Mouse (Mus musculus) olfactory bulb, adult 2 months (tissue): ENCODE data around the gene Wdr5b. TPM values are rescaled to one million over a fixed set of nuclear protein-coding genes. Genes with fewer than 3 reads are reported as not detected.
"Not testable (repeated sequence)": the region's sequence is repeated elsewhere in the genome, so short reads cannot be mapped to it uniquely, and the experiment has no call there.

ENCODE experiments used
- H3K27ac ChIP-seq: fragments of 200-500 bp; 2 replicates; pipeline ENCODE4 v1.5.1; 2012; ENCODE audit warnings: low read depth, low read length; ENCODE audit not compliant: insufficient read depth
- H3K4me1 ChIP-seq: fragments of 200-500 bp; 2 replicates; pipeline ENCODE4 v1.6.1; 2012; ENCODE audit warnings: low read length; ENCODE audit not compliant: control insufficient read depth, insufficient read depth
- H3K4me3 ChIP-seq: fragments of 200-500 bp; 2 replicates; pipeline ENCODE4 v1.5.1; 2012; ENCODE audit warnings: mild to moderate bottlenecking, low read depth, low read length, moderate library complexity; ENCODE audit not compliant: insufficient read depth
- CTCF ChIP-seq: fragments of 200-500 bp; IDR thresholded peaks from 2 replicates; pipeline ENCODE4 v1.5.1; 2012; ENCODE audit warnings: low read depth, mild to moderate bottlenecking, low read length, moderate library complexity; ENCODE audit not compliant: insufficient read depth
- POLR2A ChIP-seq: fragments of 200-500 bp; IDR thresholded peaks from 2 replicates; pipeline ENCODE4 v1.6.1; 2012; ENCODE audit warnings: mild to moderate bottlenecking, low read depth, low read length, moderate library complexity; ENCODE audit not compliant: insufficient read depth
- WGBS: fragments of 180-500 bp; shearing (Covaris S2); methylation state at CpG from one replicate; pipeline ENCODE4 v1.1.7; 2018; 5-methylcytosine and 5-hydroxymethylcytosine counted together
- polyA plus RNA-seq: library from polyadenylated mRNA; stranded (reverse); fragments of >200 nt; gene quantifications from 2 replicates; pipeline ENCODE4 v1.2.4, GENCODE M21; 2012; ENCODE audit warnings: low replicate concordance; ENCODE audit not compliant: missing spikeins, insufficient read depth, insufficient read length

The Wdr5b gene
- polyA plus RNA-seq, 1 experiment, result not detected

DNA sequence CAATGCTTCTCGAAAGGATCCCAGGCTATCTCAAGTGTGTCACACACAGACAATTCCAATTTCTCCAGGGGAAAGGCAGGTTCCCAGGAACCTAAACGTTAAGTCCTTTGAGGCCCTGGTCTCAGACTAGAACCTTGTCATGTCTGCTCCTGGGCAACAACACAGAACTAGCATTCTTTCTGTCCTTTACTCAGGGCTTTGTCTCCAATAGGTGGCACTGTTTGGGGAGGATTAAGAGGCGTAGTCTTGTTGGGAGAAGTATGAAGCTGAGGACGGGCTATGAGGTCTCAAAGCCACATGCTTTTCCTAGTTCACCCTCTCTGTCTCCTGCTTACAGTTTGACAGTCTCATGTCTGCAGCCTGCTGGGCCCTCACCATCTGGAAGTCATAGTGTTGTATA, 6.5 kb downstream of the Wdr5b start:
- TF ChIP-seq POLR2A (no peak), CTCF (no peak)
- 87% methylated on average over 4 of the region's 4 CpGs for WGBS
- Histone ChIP-seq H3K4me1 (no peaks in the 10 kb centered on the region), H3K4me3 (no peak overlapping the region), H3K27ac (no peak overlapping the region)

DNA sequence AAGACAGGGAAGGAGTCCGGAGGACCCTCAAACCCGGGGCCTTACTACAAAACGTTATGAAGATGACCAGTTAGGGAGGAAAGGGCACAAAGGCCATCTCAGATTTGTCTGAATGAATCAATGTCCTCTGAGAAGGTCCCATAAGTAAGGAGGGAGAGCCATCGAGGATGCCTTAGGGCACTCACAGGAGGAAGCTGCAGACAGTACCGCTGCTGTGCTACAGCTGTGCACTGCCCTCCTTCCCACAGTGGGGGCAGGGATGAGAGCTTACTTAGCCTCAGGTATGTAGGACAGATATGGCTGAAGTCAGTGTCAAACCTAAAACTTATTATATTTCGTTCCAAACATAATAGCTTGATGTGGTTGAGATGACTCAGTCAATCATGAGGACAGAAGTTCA, 10.5 kb downstream of the Wdr5b start:
- WGBS, result 89% methylated on average over 6 of the region's 6 CpGs
- TF ChIP-seq CTCF (no peak), POLR2A (no peak)
- H3K27ac ChIP-seq, result no peak overlapping the region
- no peaks in the 10 kb centered on the region for H3K4me1 ChIP-seq
- no peak overlapping the region for H3K4me3 ChIP-seq

DNA sequence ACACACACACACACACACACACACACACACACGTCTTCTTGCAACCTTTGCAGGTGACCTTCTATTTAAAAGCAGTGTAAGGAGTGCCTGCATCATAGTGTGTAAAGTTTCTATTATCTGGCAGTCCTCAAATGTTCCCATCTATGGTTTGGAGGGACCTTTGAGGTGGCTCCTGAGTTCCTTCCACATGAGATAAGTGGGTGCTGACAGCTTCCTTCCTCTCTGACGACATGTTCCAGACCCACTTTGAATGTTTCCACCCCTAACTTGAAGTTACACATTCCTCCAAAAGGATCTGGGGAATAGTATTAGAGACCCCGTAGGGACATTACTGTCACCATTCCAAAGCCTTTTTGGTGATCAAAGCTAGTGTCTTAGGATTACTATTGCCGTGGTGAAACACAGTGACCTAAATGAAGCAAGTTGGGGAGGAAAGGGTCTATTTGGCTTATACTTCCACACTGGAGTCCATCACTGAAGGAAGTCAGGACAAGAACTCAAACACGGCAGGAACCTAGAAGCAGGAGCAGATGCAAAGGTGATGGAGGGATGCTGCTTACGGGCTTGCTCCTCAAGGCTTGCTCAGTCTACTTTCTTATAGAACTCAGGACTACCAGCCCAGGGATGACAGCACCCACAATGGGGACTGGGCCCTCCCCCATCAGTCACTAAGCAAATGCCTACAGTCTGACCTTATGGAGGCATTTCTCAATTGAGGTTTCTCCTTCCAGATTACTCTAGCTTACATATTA, 12.7 kb downstream of the Wdr5b start:
- no peak overlapping the region for H3K4me3 ChIP-seq
- TF ChIP-seq CTCF (no peak), POLR2A (no peak)
- H3K27ac ChIP-seq, result no peak overlapping the region
- H3K4me1 ChIP-seq, result no peaks in the 10 kb centered on the region
- WGBS, result 89% methylated on average over 6 of the region's 6 CpGs

DNA sequence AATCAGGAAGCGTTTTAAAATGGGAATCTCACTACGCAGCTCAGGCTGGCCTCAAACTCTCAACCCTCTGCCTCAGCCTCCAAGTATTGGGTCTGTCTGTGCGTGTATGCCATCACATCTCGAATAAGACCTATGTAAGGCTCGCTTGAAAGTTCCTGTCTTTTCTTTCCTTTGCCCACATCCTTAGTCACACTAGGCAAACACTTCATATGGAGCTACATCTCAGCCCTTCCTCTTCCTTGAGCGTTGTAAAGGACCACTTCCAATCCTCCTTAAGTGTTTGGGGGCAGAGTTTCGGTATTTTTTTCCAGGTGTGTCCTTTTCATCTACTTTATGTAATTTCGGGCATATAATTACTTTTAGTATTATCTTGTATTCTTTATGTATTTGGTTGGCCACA, 13.9 kb downstream of the Wdr5b start:
- TF ChIP-seq CTCF (no peak), POLR2A (no peak)
- H3K27ac ChIP-seq, result no peak overlapping the region
- H3K4me3 ChIP-seq, result no peak overlapping the region
- no peaks in the 10 kb centered on the region for H3K4me1 ChIP-seq
- WGBS, result 97% methylated on average over 8 of the region's 8 CpGs

DNA sequence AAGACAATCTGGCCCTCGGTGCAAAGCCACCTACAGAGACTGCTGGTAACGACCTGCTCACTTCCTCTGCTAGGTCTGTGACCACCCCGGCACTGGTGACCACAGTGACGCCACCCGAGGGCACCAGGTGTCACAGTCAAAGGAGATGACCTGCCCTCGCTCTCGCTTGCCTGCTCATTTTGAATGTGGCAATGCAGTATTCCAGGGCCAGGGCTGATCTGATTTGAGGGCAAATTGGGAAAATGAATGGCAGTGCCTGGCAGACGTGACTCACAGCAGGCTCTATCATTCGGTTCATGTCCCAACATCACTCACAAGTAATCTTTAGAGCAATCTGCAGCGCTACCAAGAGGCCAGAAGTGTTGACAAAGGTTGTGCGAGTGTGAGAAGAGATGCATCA, 15.4 kb downstream of the Wdr5b start:
- Histone ChIP-seq H3K4me3 (no peak overlapping the region), H3K27ac (no peak overlapping the region), H3K4me1 (no peaks in the 10 kb centered on the region)
- TF ChIP-seq POLR2A (no peak), CTCF (no peak)
- WGBS, result 90% methylated on average over 11 of the region's 11 CpGs

DNA sequence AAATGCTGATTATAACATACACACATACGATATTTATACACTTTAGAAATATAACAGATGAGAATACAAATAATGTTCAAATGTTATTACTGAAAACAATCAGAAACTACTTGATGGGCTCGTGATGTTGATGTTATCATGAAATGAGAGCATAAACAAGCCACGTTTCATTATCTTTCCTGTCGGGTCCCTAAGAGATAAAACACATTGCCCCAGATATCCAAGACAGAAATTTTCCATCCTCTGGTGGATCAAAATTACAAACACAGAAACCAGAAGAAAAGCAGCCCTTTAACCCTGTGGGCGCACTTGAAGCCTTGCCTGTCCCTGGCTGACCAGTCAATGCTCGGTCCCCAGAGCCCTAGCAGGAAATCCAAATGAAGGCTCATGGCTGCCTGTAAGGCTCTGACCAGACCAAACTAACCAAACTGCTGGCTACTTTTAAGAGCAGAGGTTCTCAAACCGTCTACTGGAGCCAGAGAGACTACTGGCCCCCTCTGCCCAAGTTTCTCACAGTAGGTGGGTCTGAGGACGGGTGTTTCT, 17.0 kb downstream of the Wdr5b start:
- Histone ChIP-seq H3K4me1 (no peaks in the 10 kb centered on the region), H3K27ac (no peak overlapping the region), H3K4me3 (no peak overlapping the region)
- TF ChIP-seq POLR2A, result no peak
- 86% methylated on average over 8 of the region's 8 CpGs for WGBS

DNA sequence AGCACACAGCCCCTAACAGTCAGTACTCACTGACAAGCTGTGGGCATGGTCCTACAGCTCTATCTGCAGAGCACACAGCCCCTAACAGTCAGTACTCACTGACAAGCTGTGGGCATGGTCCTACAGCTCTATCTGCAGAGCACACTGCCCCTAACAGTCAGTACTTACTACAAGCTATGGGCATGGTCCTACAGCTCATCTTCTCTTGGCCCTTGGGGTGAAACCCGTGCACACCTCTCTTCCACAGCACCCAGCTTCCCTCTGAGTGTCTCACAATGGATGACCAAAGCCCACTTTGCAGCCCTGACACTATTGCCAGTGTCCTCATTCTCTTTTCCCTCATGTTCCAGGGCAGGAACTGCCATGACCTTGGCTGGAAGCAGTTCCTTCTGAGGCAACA, 21.5 kb downstream of the Wdr5b start:
- H3K27ac ChIP-seq, H3K4me1 ChIP-seq, H3K4me3 ChIP-seq: not testable (repeated sequence)
- 90% methylated on average over 1 of the region's 1 CpGs for WGBS

DNA sequence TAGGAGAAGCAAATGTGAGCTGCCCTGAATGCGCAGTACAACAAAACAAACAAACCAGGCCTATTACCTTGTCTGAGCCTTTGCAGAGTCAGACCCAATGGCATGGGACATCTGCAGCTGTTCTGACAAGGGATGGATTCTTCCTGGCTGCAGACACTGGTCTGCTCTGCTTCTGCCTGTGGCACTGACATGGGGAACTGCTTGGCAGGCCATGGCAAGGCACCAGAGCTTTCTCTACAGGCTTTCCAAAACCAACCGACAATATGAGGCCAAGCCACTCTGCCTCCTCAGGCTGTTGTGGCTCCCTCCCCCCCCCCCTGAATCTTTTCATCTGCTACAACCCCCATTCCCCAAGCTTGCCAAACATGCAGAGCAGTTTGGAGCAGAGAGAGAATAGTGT, 22.3 kb downstream of the Wdr5b start:
- H3K4me1 ChIP-seq, result peaks cover 6% of the 10 kb centered on the region
- no peak overlapping the region for H3K27ac ChIP-seq
- WGBS, result 64% methylated on average over 2 of the region's 2 CpGs
- H3K4me3 ChIP-seq, result no peak overlapping the region
- TF ChIP-seq POLR2A (no peak), CTCF (no peak)

DNA sequence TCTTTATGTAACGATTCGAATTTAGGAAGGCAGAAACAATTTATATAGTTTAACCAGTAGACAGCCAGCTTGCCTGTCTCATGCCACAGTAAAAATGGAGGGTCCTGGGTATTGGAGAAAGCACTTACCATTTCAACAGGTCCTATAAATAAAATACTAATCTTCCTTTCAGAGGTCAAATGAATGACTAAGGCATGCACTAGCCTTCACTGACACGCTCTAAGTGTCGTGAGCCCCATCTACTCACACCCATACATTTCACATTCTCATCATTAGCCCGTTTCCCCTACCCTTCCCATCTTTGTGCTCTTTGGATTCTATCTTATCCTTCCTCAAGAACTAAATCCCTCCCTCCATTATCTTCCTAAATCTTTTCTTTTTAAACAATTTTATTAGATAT, 23.9 kb downstream of the Wdr5b start:
- 94% methylated on average over 5 of the region's 5 CpGs for WGBS
- Histone ChIP-seq H3K4me1 (peaks cover 9% of the 10 kb centered on the region), H3K4me3 (no peak overlapping the region), H3K27ac (no peak overlapping the region)
- TF ChIP-seq CTCF (no peak), POLR2A (no peak)

DNA sequence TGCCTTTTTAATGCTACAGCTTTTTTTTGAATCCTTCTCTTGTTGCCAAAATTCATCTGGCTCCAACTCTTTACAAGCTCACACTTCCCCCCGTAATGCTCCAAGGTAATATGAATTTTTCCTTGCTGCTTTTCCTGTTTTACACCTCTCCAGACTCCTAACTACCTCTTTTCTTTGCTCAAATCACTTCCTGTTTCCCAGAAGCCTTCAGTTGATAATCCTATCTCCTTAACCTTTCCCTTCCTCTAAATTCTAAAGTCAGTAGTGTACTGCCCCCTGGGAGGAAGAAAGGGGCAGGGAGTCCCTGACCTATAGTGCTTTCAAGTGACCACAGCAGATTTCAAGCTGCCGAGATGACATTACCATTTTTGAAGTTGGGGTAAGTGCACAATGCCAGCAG, 26.7 kb downstream of the Wdr5b start:
- 80% methylated on average over 2 of the region's 2 CpGs for WGBS
- no peak for TF ChIP-seq CTCF
- no peak for TF ChIP-seq POLR2A
- H3K27ac ChIP-seq, result no peak overlapping the region
- H3K4me3 ChIP-seq, result no peak overlapping the region
- peaks cover 9% of the 10 kb centered on the region for H3K4me1 ChIP-seq
